Mouse (Mus musculus) E14TG2a.4 (cell line): ENCODE data around the gene Amdhd2.

Experiments
- H3K27me3 ChIP-seq: 2 replicates; pipeline ENCODE4 v1.6.1; 2014; ENCODE audit warnings: low read length, control low read depth; ENCODE audit not compliant: insufficient read depth
- H3K36me3 ChIP-seq: 2 replicates; pipeline ENCODE4 v1.6.1; 2014; ENCODE audit warnings: low read length, control low read depth; ENCODE audit not compliant: insufficient read depth
- H3K4me1 ChIP-seq: replicated peaks from 2 replicates; pipeline ENCODE4 v1.6.1; 2014; ENCODE audit warnings: low read depth, low read length, control low read depth
- H3K4me3 ChIP-seq: replicated peaks from 2 replicates; pipeline ENCODE4 v1.5.1; 2014; ENCODE audit warnings: mild to moderate bottlenecking, low read length
- H3K9me3 ChIP-seq: 2 replicates; pipeline ENCODE4 v1.6.1; 2014; ENCODE audit warnings: low read length, control low read depth
- CTCF ChIP-seq: conservative IDR thresholded peaks from 2 replicates; pipeline ENCODE4 v1.5.1; 2014; ENCODE audit warnings: low read length
- NANOG ChIP-seq: IDR thresholded peaks from 2 replicates; pipeline ENCODE4 v1.6.1; 2014; ENCODE audit warnings: borderline replicate concordance, low read length, mixed read lengths
- POU5F1 ChIP-seq: IDR thresholded peaks from 2 replicates; pipeline ENCODE4 v1.6.1; 2014; ENCODE audit warnings: low read length, borderline replicate concordance

Gene Amdhd2

DNA sequence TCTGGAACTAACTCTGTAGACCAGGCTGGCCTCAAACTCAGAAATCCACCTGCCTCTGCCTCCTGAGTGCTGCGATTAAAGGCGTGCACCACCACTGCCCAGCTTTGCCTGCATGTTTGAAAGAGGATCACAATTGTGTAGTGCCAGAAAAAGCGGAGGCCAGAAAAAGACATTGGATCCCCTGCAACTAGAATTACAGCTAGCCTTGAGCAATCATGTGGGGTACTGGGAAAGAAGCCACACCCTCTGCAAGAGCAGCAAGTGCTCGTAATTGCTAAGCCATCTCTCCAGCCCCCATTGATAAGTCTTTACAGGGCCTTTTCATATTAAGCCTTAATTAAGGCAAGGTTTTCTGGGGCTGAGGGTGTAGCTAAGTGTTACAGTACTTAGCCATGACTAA lies 27.9 kb upstream of the Amdhd2 start:
- Histone ChIP-seq H3K4me1 (peaks cover 68% of the 10 kb centered on the region), H3K9me3 (no peaks in the 10 kb centered on the region), H3K36me3 (peaks cover 30% of the 10 kb centered on the region), H3K27me3 (no peaks in the 10 kb centered on the region), H3K4me3 (no peak overlapping the region)
- TF ChIP-seq CTCF (no peak), NANOG (no peak), POU5F1 (no peak)

DNA sequence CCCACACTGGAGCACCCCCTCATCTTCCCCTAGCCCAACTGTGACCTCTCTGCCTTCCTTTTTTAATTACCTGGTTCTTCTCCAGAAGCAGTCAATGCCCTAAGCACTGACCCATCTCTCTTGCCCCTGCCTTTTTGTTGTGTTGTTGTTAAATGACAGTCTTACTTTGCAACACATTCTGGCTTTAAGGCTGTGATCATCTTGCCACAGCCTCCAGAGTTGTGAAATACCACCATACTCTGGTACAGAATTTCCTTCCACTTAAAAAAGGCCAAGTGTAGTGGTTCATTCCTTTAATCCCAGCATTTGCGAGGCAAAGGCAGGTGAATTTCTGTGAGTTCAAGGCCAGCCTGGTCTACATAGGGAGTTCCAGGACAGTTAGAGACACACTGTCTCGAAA lies 27.4 kb upstream of the Amdhd2 start:
- Histone ChIP-seq H3K4me1 (peaks cover 65% of the 10 kb centered on the region), H3K27me3 (no peaks in the 10 kb centered on the region), H3K4me3 (no peak overlapping the region), H3K9me3 (no peaks in the 10 kb centered on the region), H3K36me3 (peaks cover 34% of the 10 kb centered on the region)
- no peak for TF ChIP-seq CTCF
- no peak for TF ChIP-seq POU5F1
- no peak for TF ChIP-seq NANOG

- Histone ChIP-seq H3K27me3 (no peaks in the 10 kb centered on the region), H3K4me1 (peaks cover 39% of the 10 kb centered on the region), H3K9me3 (no peaks in the 10 kb centered on the region), H3K4me3 (no peak overlapping the region), H3K36me3 (peaks cover 15% of the 10 kb centered on the region)
- no peak for TF ChIP-seq CTCF
- no peak for TF ChIP-seq POU5F1
- TF ChIP-seq NANOG = no peak
Measured at GRCm38 (mm10) chr17:24174259-24174658, 10.7 kb upstream of the Amdhd2 start.

DNA sequence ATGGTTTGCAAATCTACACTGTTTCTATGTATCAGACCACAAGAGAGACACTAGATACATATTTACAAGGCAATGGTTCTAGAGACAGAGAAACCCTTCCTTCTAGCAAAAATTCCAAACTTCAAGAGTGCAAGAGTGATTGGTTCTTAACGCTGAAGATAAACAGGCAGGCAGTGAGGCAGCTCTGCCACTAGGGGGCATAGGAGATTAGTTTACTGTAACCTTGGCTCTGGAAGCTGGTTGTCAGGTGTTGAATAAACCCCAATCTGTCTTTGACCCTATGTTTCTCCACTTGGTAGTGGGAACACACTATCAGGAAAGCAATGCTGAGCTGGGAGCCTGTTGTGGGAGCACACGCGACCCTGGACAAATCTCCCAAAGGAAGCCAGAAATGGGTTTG lies 9.9 kb upstream of the Amdhd2 start:
- Histone ChIP-seq H3K36me3 (peaks cover 11% of the 10 kb centered on the region; the same call in 1 of the 2 replicates), H3K4me3 (no peak overlapping the region), H3K9me3 (no peaks in the 10 kb centered on the region), H3K4me1 (peaks cover 35% of the 10 kb centered on the region), H3K27me3 (no peaks in the 10 kb centered on the region)
- TF ChIP-seq POU5F1 = no peak
- peak; percentile 93 for TF ChIP-seq CTCF

GRCm38 (mm10) chr17:24171738-24172137 lies 8.2 kb upstream of the Amdhd2 start:
- Histone ChIP-seq H3K27me3 (no peaks in the 10 kb centered on the region), H3K36me3 (peaks cover 21% of the 10 kb centered on the region), H3K9me3 (no peaks in the 10 kb centered on the region), H3K4me1 (peaks cover 52% of the 10 kb centered on the region), H3K4me3 (no peak overlapping the region)
- TF ChIP-seq NANOG = no peak

DNA sequence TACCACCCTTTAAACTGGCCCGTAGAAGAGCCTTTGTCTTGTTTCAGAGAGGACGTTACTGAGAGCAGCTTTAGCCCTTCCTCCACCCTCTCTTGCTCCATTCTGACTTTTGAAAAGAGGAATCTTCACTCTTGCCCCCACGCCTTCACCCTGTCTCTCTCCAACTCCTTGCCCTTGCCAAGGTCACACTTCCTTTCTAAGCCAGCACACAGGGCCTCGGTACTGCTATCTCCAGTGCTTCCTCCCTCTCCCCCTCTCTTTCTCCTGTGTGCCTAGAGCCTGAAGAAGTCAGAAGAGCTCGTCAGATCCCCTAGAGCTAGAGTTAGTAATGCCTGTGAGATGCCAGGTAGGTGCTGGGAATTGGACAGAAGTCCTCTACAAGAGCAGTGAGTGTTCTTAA lies 7.2 kb upstream of the Amdhd2 start:
- peak overlapping the region; percentile 92 for H3K4me3 ChIP-seq
- H3K9me3 ChIP-seq = no peaks in the 10 kb centered on the region
- TF ChIP-seq POU5F1 = no peak
- no peak for TF ChIP-seq CTCF
- no peak for TF ChIP-seq NANOG
- H3K4me1 ChIP-seq = peaks cover 59% of the 10 kb centered on the region
- H3K36me3 ChIP-seq = peaks cover 24% of the 10 kb centered on the region
- no peaks in the 10 kb centered on the region for H3K27me3 ChIP-seq

- H3K9me3 ChIP-seq = no peaks in the 10 kb centered on the region
Measured at GRCm38 (mm10) chr17:24170125-24170524, 6.6 kb upstream of the Amdhd2 start.

DNA sequence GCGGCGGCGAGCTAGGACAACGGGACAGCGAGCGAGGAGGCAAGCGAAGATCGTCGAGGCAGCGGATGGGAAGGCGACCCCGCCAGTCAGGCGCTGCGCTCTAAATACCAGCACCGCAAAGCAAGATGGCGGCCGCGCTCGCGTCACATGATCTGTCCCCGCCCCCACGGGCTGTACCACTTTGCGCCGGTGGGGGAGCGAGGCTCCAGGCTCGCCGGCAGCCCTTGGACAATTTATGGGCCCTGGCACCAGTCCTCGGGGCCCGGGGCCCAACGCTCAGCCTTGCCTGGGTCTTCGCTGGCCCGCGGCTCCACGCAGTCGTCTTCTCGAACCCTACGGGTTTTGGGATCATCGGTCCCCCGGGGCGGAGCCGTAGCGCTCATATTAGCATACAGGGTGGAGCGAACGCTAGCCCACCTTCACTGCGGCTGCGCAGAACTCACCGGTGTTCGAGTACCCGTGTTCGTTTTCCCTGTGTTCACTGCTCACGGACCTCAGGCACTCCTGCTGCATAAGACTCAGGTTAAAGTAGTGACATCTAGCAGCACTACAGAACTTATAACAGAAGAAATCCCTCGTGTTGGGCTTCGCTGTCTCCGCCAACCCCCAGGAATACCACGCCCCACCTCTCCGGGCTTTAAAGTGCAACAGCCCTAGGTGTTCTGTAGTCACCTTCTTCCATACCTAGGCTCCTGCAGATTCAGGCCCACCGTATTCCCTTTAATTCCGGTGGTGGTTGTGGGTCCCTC lies 5.9 kb upstream of the Amdhd2 start, which contains the start of gene Atp6v0c:
TSS of gene Atp6v0c (minus strand) at position 386 of the 749 bp plus-strand sequence.
- H3K9me3 ChIP-seq = no peaks in the 10 kb centered on the region
- H3K36me3 ChIP-seq = peaks cover 37% of the 10 kb centered on the region
- peaks cover 72% of the 10 kb centered on the region for H3K4me1 ChIP-seq
- H3K27me3 ChIP-seq = no peaks in the 10 kb centered on the region
- H3K4me3 ChIP-seq = peak within 1 kb of the TSS; percentile 92
- TF ChIP-seq CTCF = no peak

More at GRCm38 (mm10) chr17:24170125-24170524, 6.6 kb upstream of the Amdhd2 start:
- H3K27me3 ChIP-seq = no peaks in the 10 kb centered on the region
- H3K4me1 ChIP-seq = peaks cover 65% of the 10 kb centered on the region
- H3K36me3 ChIP-seq = peaks cover 30% of the 10 kb centered on the region
- H3K4me3 ChIP-seq = peak overlapping the region; percentile 92
- TF ChIP-seq POU5F1 = no peak
- TF ChIP-seq CTCF = no peak
- no peak for TF ChIP-seq NANOG
